Mouse (Mus musculus) neutrophil, adult 59 days (primary cell): ENCODE measurements around the gene Gm14305. TPM values are rescaled to one million over a fixed set of nuclear protein-coding genes. Genes with fewer than 3 reads are reported as not detected.

Experiments
- total RNA-seq, 2 experiments: library from RNA; stranded (reverse); gene quantifications; 1 replicate in 1 of 2; 2 replicates in 1 of 2; pipeline ENCODE4 v1.2.4; 2023

Gm14305 gene
- under 1 TPM; 0.57 to 0.64 TPM for total RNA-seq

DNA sequence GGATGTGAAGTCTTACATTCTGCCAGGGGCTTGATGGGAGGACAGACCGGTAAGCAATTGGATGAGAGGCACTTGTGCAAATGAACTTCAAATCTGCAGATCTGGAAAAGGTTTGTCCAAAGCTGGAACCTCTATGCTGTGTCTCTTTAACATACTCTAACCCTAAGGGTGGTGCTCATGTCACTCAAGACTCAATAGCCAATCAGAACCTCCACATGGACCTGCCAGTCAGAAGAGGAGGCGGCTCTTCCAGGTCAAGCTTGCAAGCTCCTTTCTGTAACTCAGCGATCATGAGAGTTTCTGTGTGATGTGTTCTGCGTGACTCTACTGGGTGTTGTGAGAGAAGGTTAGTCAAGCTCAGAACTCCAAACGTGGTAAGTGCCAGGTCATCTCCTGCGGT lies at the start of gene Gm14305:
Gm14305 (plus strand) TSS at position 278 of the 400 bp plus-strand sequence.

DNA sequence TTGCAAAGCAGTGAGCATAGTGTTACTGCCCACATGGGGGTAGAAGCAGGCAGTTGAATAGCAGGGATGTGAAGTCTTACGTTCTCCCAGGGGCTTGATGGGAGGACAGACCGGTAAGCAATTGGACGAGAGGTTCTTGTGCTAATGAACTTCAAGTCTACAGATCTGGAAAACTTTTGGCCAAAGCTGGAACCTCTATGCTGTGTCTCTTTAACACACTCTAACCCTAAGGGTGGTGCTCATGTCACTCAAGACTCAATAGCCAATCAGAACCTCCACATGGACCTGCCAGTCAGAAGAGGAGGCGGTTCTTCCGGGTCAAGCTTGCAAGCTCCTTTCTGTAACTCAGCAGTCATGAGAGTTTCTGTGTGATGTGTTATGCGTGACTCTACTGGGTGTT lies 37.9 kb upstream of the Gm14305 start, which contains the start of gene Zfp973:
Zfp973 (plus strand) TSS at position 301 of the 400 bp plus-strand sequence.

Other genes with a start within 250 kb of the Gm14305 start
- gene Gm14434, start 221.5 kb upstream of the Gm14305 start, total RNA-seq = not detected
- gene Zfp967, start 187.3 kb upstream of the Gm14305 start, total RNA-seq = not detected
- gene Gm14308, start 72.0 kb upstream of the Gm14305 start, total RNA-seq = under 1 TPM in 1 of 2 experiments, not detected in 1; 0.40 TPM
- gene Zfp973, start 37.8 kb upstream of the Gm14305 start, total RNA-seq = 1 to 10 TPM; 1.2 to 1.8 TPM
- gene Gm14295, start 90.3 kb downstream of the Gm14305 start, total RNA-seq = under 1 TPM; 0.22 to 0.62 TPM
- gene Gm14408, start 122.8 kb downstream of the Gm14305 start, total RNA-seq = not detected
- gene Gm14296, start 219.5 kb downstream of the Gm14305 start, total RNA-seq = under 1 TPM; 0.27 to 0.35 TPM